Mouse (Mus musculus) liver, embryonic 15.5 days (tissue): ENCODE results near the gene Mtus2. TPM values are rescaled to one million over a fixed set of nuclear protein-coding genes. Genes with fewer than 3 reads are reported as not detected.
"Not testable (repeated sequence)": the region's sequence is repeated elsewhere in the genome, so short reads cannot be mapped to it uniquely, and the experiment has no call there.

Experiments
- ATAC-seq: fragments of 200-750 bp; cut with Nextera tagmentation; 2 replicates; pipeline ENCODE4 v1.8.0; 2017; ENCODE audit warnings: moderate number of reproducible peaks, mild to moderate bottlenecking, moderate library complexity; ENCODE audit not compliant: insufficient read depth
- H3K27ac ChIP-seq: fragments of 300-500 bp; sonication (generic); replicated peaks from 2 replicates; pipeline ENCODE4 v1.5.1; 2015; ENCODE audit warnings: mild to moderate bottlenecking, inconsistent platforms
- H3K27me3 ChIP-seq: fragments of 300-500 bp; sonication (generic); 2 replicates; pipeline ENCODE4 v1.6.1; 2015; ENCODE audit warnings: mild to moderate bottlenecking, inconsistent platforms
- H3K36me3 ChIP-seq: fragments of 300-500 bp; sonication (generic); replicated peaks from 2 replicates; pipeline ENCODE4 v1.6.1; 2015; ENCODE audit warnings: moderate library complexity, mild to moderate bottlenecking, inconsistent platforms
- H3K4me1 ChIP-seq: fragments of 300-500 bp; sonication (generic); replicated peaks from 2 replicates; pipeline ENCODE4 v1.6.1; 2015; ENCODE audit warnings: inconsistent platforms
- H3K4me2 ChIP-seq: fragments of 300-500 bp; sonication (generic); 2 replicates; pipeline ENCODE4 v1.6.1; 2015; ENCODE audit warnings: moderate library complexity, mild to moderate bottlenecking, inconsistent platforms
- H3K4me3 ChIP-seq: fragments of 300-500 bp; sonication (generic); replicated peaks from 2 replicates; pipeline ENCODE4 v1.5.1; 2015; ENCODE audit warnings: mild to moderate bottlenecking, inconsistent platforms
- H3K9ac ChIP-seq: fragments of 300-500 bp; sonication (generic); 2 replicates; pipeline ENCODE4 v1.6.1; 2015; ENCODE audit warnings: moderate library complexity, mild to moderate bottlenecking, inconsistent platforms
- H3K9me3 ChIP-seq: fragments of 300-500 bp; sonication (generic); replicated peaks from 2 replicates; pipeline ENCODE4 v1.6.1; 2016; ENCODE audit warnings: inconsistent platforms
- WGBS: fragments of 180-500 bp; shearing (Covaris S2); methylation state at CpG from one replicate; pipeline ENCODE4 v1.1.7; 2015; ENCODE audit warnings: mixed read lengths; ENCODE audit not compliant: insufficient replicate concordance; 5-methylcytosine and 5-hydroxymethylcytosine counted together
- polyA plus RNA-seq: library from polyadenylated mRNA; unstranded; fragments of >200 nt; fragmentation: Nextera tagmentation; extraction: Ambion mirVana; gene quantifications from 2 replicates; pipeline ENCODE4 v1.2.1, GENCODE M21; 2015

Mtus2 gene
- polyA plus RNA-seq, 1 experiment from 2014 or later = 1.2 TPM

DNA sequence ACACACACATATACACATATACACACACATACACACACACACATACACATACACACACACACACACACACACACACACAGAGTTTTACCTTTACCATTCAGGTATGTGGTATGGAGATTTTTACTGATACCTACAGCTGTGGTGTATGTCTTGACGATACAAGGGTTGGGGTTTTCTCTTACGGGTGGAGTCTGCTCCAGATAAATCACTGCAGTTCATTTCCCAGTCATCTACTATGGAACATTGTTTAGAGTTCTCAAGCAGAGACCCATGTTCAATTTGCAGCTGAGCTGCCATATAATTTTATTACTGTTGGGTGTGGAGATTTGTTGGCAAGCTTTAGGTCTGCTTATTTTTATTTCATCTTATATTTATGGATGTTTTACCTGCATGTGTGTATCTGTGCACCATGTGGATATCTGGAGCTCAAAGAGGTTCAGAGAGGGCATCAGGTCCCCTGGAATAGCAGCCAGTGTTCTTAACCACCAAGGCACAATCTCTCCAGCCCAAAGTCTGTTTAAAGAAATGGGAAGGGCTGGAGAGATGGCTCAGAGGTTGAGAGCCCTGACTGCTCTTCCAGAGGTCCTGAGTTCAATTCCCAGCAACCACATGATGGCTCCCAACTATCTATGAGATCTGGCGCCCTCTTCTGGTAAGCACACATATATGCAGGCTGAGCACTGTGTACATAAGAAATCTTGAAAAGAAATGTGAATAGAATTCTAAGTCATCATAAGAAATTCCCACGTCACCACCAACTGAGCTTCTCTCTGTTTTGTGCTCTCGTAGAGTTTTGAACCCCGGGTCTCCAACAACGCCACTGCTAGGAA lies 28.2 kb upstream of the Mtus2 start:
- no peaks in the 10 kb centered on the region for H3K4me1 ChIP-seq
- no peak overlapping the region for H3K4me3 ChIP-seq
- no peaks in the 10 kb centered on the region for H3K9me3 ChIP-seq
- H3K27ac ChIP-seq = no peak overlapping the region
- ATAC-seq = no peak
- H3K4me2 ChIP-seq = no peak overlapping the region
- WGBS = 66% methylated on average over 7 of the region's 7 CpGs
- no peak overlapping the region for H3K9ac ChIP-seq
- H3K27me3 ChIP-seq = no peaks in the 10 kb centered on the region
- no peaks in the 10 kb centered on the region for H3K36me3 ChIP-seq

DNA sequence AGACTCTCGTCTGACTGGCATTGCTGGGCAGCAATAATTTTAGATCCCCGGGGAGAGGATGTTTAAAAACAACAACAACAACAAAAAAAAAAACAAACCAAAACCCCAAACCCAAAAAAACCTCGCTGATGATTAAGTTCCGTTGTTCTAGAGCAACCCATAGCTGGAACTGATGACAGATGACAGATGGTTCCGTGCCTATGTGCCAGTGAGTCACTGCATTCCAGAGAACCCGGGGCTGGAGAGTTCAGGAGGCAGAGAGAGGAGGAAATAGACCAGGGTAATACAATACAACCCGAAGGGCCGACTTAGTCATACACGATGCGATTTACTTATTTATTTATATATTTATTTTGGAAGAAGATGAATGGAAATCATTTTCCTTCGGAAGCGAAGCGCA lies 22.0 kb upstream of the Mtus2 start:
- no peaks in the 10 kb centered on the region for H3K27me3 ChIP-seq
- H3K4me2 ChIP-seq = no peak overlapping the region
- H3K4me1 ChIP-seq = no peaks in the 10 kb centered on the region
- H3K36me3 ChIP-seq = no peaks in the 10 kb centered on the region
- WGBS = 69% methylated on average over 13 of the region's 13 CpGs
- H3K27ac ChIP-seq = no peak overlapping the region
- no peak for ATAC-seq
- H3K9ac ChIP-seq = no peak overlapping the region
- H3K4me3 ChIP-seq = no peak overlapping the region
- H3K9me3 ChIP-seq = peaks cover 2% of the 10 kb centered on the region; the same call in 1 of the 2 replicates

DNA sequence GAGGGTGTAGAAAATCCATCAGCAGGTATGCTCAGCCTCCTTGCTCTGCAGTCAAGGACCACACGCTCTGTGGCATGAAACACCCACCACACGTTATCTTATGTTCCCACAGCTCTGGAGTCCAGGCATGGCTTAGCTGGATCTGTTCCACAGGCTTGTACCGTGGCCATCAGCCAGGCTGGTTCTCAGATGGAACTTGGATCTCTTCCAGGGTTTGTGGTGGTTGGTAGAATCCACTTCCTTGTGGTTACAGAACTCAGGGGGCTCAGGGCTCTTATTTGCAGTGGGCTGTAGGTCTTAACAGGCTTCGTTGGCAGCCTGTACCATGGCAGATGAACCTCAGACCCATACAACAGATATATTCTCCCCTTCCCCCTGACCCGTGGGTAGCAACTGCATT lies 17.9 kb upstream of the Mtus2 start:
- H3K9me3 ChIP-seq = peaks cover 5% of the 10 kb centered on the region; the same call in 1 of the 2 replicates
- no peaks in the 10 kb centered on the region for H3K27me3 ChIP-seq
- H3K4me2 ChIP-seq = no peak overlapping the region
- 50% methylated on average over 5 of the region's 5 CpGs for WGBS
- H3K4me3 ChIP-seq = no peak overlapping the region
- no peaks in the 10 kb centered on the region for H3K4me1 ChIP-seq
- H3K27ac ChIP-seq = no peak overlapping the region
- H3K36me3 ChIP-seq = no peaks in the 10 kb centered on the region
- H3K9ac ChIP-seq = no peak overlapping the region
- ATAC-seq = no peak

DNA sequence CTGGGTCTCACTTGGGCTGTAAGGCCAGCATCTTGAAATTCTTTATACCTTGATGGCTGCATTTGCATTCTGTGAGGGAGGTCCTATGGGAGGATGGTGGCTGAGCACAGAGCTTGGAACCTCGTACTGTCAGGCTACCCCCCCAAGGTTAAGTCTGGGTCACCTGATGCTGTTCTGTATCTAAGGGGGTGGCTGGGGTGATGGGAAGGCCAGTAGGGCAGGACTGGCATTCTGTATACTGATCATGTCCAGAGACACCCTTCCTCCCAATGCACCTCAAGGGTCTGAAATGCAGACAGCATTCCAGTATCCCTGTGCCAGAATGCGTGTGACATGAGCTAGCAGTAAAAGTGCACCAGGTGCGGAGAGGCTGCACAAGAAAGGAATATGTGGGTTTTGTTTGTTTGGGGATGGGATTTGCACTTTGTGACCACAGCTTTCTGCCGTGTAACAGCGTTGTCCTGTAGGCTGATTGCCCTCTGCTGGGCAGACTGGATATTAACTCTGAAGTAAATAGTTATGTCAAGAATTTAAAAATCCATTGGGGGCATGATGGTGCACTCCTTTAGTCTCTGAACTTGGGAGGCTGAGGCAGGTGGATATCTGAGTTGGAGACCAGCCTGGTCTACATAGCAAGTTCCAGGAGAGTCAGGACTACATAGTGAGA lies 12.0 kb upstream of the Mtus2 start:
- H3K4me1 ChIP-seq = no peaks in the 10 kb centered on the region
- no peak overlapping the region for H3K9ac ChIP-seq
- 24% methylated on average over 5 of the region's 5 CpGs for WGBS

DNA sequence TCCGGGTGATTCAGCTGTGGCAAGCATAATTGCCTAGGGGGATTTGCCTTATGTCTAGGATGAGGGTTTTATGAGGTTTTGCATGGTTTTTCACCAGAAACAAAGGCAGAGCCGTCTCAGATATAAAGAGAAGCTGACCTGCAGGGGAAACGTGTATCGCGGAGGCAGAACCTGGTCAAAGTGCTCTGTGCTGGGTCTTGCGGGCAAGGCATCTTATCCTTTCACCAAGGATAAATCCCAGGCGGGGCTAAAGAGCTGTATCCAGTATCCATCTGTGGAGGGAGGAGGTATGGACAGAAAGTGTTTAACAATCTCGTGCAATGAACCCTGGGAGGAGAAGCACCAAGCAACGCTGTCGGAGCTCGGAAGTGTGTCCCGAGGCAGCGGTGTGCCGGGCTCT lies 7.2 kb upstream of the Mtus2 start:
- WGBS = 73% methylated on average over 14 of the region's 14 CpGs
- H3K9ac ChIP-seq = no peak overlapping the region
- H3K4me1 ChIP-seq = no peaks in the 10 kb centered on the region
- no peaks in the 10 kb centered on the region for H3K9me3 ChIP-seq
- no peaks in the 10 kb centered on the region for H3K36me3 ChIP-seq
- no peak overlapping the region for H3K27ac ChIP-seq
- no peak for ATAC-seq
- no peaks in the 10 kb centered on the region for H3K27me3 ChIP-seq
- H3K4me3 ChIP-seq = no peak overlapping the region
- no peak overlapping the region for H3K4me2 ChIP-seq

More for the DNA sequence above, 12.0 kb upstream of the Mtus2 start:
- no peak overlapping the region for H3K4me2 ChIP-seq
- H3K4me3 ChIP-seq = no peak overlapping the region
- ATAC-seq = no peak
- peaks cover 3% of the 10 kb centered on the region; the same call in 1 of the 2 replicates for H3K9me3 ChIP-seq
- H3K36me3 ChIP-seq = no peaks in the 10 kb centered on the region
- no peaks in the 10 kb centered on the region for H3K27me3 ChIP-seq
- no peak overlapping the region for H3K27ac ChIP-seq

DNA sequence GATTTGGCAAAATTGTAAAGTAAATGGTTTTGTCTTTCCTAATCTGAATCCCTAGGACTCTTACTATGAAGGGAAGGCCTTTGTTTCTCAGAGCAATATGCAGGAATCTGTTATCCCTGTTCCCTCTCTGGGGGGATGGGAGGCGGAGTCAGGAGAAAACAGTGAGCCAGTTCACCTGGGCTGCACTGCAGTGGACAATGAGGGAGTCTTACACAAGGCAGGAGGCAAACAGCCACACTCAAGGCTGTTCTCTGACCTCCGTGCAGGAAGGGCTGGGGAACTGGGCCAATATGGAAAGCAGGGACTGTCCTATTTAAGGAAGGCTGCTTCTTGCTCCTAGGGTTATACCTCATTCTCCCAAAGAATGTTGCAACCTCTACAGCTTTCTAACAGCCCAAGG lies 5.4 kb upstream of the Mtus2 start:
- WGBS = 32% methylated on average over 2 of the region's 2 CpGs
- H3K9me3 ChIP-seq = no peaks in the 10 kb centered on the region
- H3K4me3 ChIP-seq = no peak overlapping the region
- ATAC-seq = no peak
- H3K27ac ChIP-seq = no peak overlapping the region
- no peaks in the 10 kb centered on the region for H3K4me1 ChIP-seq
- peaks cover 19% of the 10 kb centered on the region for H3K27me3 ChIP-seq
- H3K9ac ChIP-seq = no peak overlapping the region
- no peak overlapping the region for H3K4me2 ChIP-seq
- H3K36me3 ChIP-seq = no peaks in the 10 kb centered on the region

DNA sequence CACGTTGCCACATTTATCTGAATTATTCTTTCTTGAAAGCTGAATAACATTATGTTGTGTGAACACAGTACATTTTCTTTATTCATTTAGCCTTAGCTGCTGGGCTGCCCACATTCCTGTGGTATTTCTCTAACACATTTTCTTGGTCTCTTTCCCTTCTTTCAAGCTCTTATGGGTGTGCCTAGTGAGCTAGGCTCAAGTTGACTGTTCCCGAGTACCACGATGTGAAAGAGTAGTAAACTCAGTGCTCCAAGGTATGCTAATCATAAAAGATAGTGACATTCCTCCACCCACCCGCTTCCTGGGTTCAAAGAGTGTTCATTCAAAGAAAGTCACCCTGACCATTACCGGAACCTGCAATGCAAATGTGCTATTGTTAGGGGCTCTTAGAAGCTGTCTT lies 3.9 kb upstream of the Mtus2 start:
- 67% methylated on average over 5 of the region's 5 CpGs for WGBS
- H3K4me3 ChIP-seq, ATAC-seq: not testable (repeated sequence)

DNA sequence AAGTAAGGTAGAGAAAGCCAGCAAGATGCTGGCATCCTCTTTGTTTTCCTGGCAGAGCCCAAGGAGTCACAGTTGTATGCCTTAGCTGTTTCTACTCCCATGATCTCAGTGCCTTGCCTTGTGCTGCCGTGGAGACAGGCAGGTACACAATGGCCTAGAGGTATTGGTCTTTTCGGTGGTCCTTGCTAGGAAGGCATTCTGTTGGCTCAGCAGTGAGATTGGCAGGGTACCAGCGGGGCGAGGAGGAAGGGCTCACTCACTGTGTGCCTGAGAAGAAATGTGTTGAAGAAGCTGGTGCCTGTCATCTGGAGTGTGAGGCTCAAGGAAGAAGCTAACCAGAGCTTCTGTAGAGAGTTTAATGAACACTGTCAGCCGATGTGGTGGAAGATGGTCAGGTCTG lies 1.4 kb upstream of the Mtus2 start:
- no peak overlapping the region for H3K4me2 ChIP-seq
- no peak overlapping the region for H3K27ac ChIP-seq
- H3K9ac ChIP-seq = no peak overlapping the region
- peaks cover 8% of the 10 kb centered on the region; the same call in 1 of the 2 replicates for H3K4me1 ChIP-seq
- peaks cover 43% of the 10 kb centered on the region for H3K27me3 ChIP-seq
- WGBS = 34% methylated on average over 5 of the region's 5 CpGs
- H3K36me3 ChIP-seq = no peaks in the 10 kb centered on the region
- H3K9me3 ChIP-seq = no peaks in the 10 kb centered on the region
- no peak overlapping the region for H3K4me3 ChIP-seq
- ATAC-seq = no peak

More for the DNA sequence above, 3.9 kb upstream of the Mtus2 start:
- H3K27me3 ChIP-seq = peaks cover 33% of the 10 kb centered on the region
- not testable (repeated sequence) for H3K4me1 ChIP-seq, H3K36me3 ChIP-seq, H3K9me3 ChIP-seq, H3K9ac ChIP-seq, H3K27ac ChIP-seq, H3K4me2 ChIP-seq

DNA sequence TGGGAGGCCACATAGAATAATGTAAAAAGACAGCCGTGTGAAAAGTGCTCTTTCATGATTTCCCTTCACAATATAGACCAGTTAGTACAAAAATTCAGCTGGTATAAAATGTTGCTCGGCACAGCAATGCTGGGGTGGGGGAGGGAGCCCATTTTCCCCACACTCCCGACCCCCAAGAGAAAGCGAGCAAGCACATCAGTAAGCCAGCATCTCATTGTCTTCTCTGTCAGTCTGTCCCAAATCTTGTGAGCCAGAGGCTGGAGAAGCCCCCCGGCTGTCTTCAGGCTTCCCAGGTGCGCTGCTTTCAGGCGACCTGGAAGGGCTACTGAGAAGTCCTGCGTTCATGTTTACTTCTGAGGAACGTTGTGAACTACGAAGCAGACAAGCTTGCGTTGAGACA lies 699 bp upstream of the Mtus2 start:
- 2% methylated on average over 11 of the region's 11 CpGs for WGBS
- no peak overlapping the region for H3K4me3 ChIP-seq
- H3K36me3 ChIP-seq = no peaks in the 10 kb centered on the region
- H3K4me2 ChIP-seq = no peak overlapping the region
- H3K9ac ChIP-seq = no peak overlapping the region
- peaks cover 8% of the 10 kb centered on the region; the same call in 1 of the 2 replicates for H3K4me1 ChIP-seq
- H3K27me3 ChIP-seq = peaks cover 43% of the 10 kb centered on the region
- no peaks in the 10 kb centered on the region for H3K9me3 ChIP-seq
- no peak overlapping the region for H3K27ac ChIP-seq
- ATAC-seq = no peak

DNA sequence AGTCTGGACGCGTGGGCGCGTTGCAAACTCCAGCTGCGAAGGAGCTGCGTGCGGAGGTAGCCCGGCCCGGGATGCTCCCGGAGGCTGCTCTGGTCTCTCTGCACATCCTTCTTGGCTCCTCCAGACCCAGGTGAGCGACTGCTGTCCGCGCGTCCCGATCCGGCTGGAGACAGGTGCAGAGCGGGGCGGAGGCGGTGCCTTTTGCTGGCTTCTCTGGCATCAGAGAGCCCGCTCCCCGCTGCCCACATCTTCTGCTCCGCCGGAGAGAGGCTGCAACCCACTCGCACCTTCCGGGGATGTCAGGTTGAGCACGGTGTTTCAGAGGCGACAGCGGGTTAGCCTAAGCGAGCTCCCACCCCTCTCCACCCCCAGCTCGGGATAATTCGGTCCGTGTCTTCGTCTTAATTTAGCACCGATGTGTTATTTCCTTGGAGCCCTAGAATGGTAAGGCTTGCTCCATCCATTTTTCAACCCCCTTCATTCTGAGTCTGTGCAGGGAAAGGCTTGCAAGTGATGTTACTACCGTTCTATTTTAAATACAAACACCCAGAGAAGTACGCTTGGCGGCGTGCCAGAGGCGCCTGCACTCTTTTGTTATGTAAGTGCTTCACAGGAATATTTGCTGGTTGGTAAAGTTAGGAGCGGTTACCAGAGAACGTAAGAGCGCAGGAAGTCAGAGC lies 612 bp downstream of the Mtus2 start:
- peaks cover 43% of the 10 kb centered on the region for H3K27me3 ChIP-seq
- H3K4me1 ChIP-seq = peaks cover 8% of the 10 kb centered on the region; the same call in 1 of the 2 replicates
- WGBS = 2% methylated on average over 42 of the region's 42 CpGs
- peak overlapping the region; percentile 62 for H3K4me2 ChIP-seq
- no peak overlapping the region for H3K9ac ChIP-seq
- H3K4me3 ChIP-seq = peak overlapping the region; percentile 33
- H3K9me3 ChIP-seq = no peaks in the 10 kb centered on the region
- H3K36me3 ChIP-seq = no peaks in the 10 kb centered on the region
- no peak overlapping the region for H3K27ac ChIP-seq
- no peak for ATAC-seq

DNA sequence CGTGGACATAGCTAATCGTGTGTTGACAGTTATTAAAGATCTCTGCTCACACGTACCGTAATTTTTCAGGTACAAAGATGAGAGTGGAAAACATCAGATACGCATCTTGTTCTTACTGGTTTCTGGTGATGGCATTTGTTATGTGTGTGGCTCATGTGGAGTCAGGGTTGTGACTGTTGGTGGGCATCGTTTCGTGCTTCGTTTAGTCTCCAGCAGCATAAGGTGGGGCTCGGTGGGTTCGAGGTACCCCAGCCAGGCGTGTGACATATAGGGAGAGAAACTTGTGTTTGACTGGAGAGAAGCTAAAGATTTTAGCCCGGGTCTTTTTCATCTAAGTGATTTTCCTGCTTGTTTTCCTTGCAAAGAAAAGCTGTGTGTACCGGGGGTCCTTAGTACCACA lies 1.4 kb downstream of the Mtus2 start:
- ATAC-seq = no peak
- Histone ChIP-seq H3K9ac (no peak overlapping the region), H3K4me2 (no peak overlapping the region), H3K36me3 (no peaks in the 10 kb centered on the region), H3K27me3 (peaks cover 43% of the 10 kb centered on the region), H3K9me3 (no peaks in the 10 kb centered on the region), H3K4me1 (peaks cover 8% of the 10 kb centered on the region; the same call in 1 of the 2 replicates), H3K27ac (no peak overlapping the region), H3K4me3 (no peak overlapping the region)
- 34% methylated on average over 13 of the region's 13 CpGs for WGBS
